Mouse (Mus musculus): ENCODE data around the gene Rgs3.

DNA sequence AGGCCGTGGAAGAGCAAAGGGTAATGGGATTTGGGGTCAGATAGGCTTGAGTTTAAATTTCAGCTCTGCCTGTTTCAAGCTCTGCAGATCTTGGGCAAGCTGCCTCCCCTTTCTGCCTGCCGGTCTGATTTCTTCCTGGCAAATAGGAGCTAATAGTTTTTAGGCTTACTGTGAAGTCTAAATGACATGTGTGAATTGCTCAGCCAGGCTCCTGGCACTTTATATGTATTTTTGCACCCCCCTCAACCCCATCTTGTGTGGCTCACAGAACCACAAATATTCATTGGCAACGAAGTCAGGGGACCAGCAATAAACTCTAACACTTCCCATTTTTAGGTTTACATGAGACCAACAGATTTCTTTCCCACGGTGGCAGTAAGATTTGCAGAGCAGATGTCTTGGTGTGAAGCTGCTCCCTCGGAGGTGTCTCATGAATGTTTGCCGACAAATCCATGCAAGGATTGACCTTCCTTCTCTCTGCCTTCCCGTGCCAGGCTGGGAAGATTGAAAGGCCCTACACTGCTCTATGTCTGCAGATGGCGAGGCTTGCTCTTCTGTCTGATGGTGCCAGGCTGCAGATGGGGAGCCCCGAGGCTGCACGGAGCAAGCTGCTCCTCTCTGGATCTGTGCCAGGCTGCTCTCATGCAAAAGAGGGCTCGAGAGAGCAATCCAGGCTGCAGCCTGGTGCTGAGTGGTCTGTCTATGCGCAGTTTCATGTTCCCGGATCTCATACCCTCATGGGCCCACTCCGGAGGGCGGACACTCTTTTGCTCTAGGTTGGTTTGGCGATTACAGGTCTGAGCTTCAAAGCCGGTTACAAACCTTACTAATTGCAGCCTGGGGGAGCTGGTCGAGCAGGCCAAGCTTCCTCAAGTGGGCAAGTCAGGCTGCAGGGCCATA lies 23.0 kb downstream of the Rgs3 start:
- TF ChIP-seq GATA1 (IDR thresholded peaks at IDR 0.05; ENCODE audit: borderline replicate concordance, low read length) (no peak), FLI1 (IDR thresholded peaks at IDR 0.05; ENCODE audit: low read length) (no peak)
